Mouse (Mus musculus) embryonic facial prominence, embryonic 11.5 days (tissue): ENCODE results near the gene Sf3b1. TPM values are rescaled to one million over a fixed set of nuclear protein-coding genes. Genes with fewer than 3 reads are reported as not detected.
"Not testable (repeated sequence)": the region's sequence is repeated elsewhere in the genome, so short reads cannot be mapped to it uniquely, and the experiment has no call there.

ENCODE experiments used
- ATAC-seq: fragments of 200-750 bp; cut with Nextera tagmentation; replicated peaks from 2 replicates; pipeline ENCODE4 v1.8.0; 2017; ENCODE audit warnings: low read depth; ENCODE audit not compliant: insufficient number of reproducible peaks, low FRiP score, low TSS enrichment
- DNase-seq: peaks from one replicate; pipeline ENCODE4 v3.0.0-alpha.2; 2015; ENCODE audit warnings: low spot score
- H3K27ac ChIP-seq: fragments of 300-500 bp; sonication (generic); replicated peaks from 2 replicates; pipeline ENCODE4 v1.5.1; 2014; ENCODE audit warnings: mild to moderate bottlenecking, low read depth, low read length, control low read depth
- H3K27me3 ChIP-seq: fragments of 300-500 bp; sonication (generic); 2 replicates; pipeline ENCODE4 v1.6.1; 2014; ENCODE audit warnings: mild to moderate bottlenecking, low read length, moderate library complexity, mixed read lengths; ENCODE audit not compliant: control insufficient read depth, insufficient read depth
- H3K36me3 ChIP-seq: fragments of 300-500 bp; sonication (generic); replicated peaks from 2 replicates; pipeline ENCODE4 v1.6.1; 2014; ENCODE audit warnings: low read depth, mild to moderate bottlenecking, low read length, moderate library complexity, mixed read lengths; ENCODE audit not compliant: control insufficient read depth, insufficient read depth
- H3K4me1 ChIP-seq: fragments of 300-500 bp; sonication (generic); 2 replicates; pipeline ENCODE4 v1.6.1; 2014; ENCODE audit warnings: low read length, mixed read lengths; ENCODE audit not compliant: control insufficient read depth, insufficient read depth
- H3K4me2 ChIP-seq: fragments of 300-500 bp; sonication (generic); 2 replicates; pipeline ENCODE4 v1.6.1; 2014; ENCODE audit warnings: low read depth, mild to moderate bottlenecking, control low read depth, low read length, moderate library complexity
- H3K4me3 ChIP-seq: fragments of 300-500 bp; sonication (generic); 2 replicates; pipeline ENCODE4 v1.5.1; 2014; ENCODE audit warnings: low read depth, low read length, control low read depth
- H3K9ac ChIP-seq: fragments of 300-500 bp; sonication (generic); replicated peaks from 2 replicates; pipeline ENCODE4 v1.6.1; 2014; ENCODE audit warnings: mild to moderate bottlenecking, control low read depth, low read length
- H3K9me3 ChIP-seq: fragments of 300-500 bp; sonication (generic); replicated peaks from 2 replicates; pipeline ENCODE4 v1.6.1; 2016; ENCODE audit warnings: mild to moderate bottlenecking, low read length, inconsistent platforms, mixed read lengths; ENCODE audit not compliant: control insufficient read depth
- WGBS: fragments of 180-500 bp; shearing (Covaris S2); extraction: QIAGEN DNeasy Blood & Tissue Kit; methylation state at CpG from one replicate; pipeline ENCODE4 v1.1.7; 2014; 5-methylcytosine and 5-hydroxymethylcytosine counted together
- polyA plus RNA-seq: library from polyadenylated mRNA; unstranded; fragments of >200 nt; fragmentation: Nextera tagmentation; extraction: Ambion mirVana; gene quantifications from 2 replicates; pipeline ENCODE4 v1.2.1, GENCODE M21; 2014

Gene Sf3b1
- 366 and 398 TPM in 2 replicates for polyA plus RNA-seq

GRCm38 (mm10) chr1:55027253-55027801 is at the start of gene Sf3b1:
Gene Sf3b1 (minus strand): TSS chr1:55027481.
- WGBS: 1% methylated on average over 46 of the region's 46 CpGs
- peak; percentile 98 for ATAC-seq
- H3K9me3 ChIP-seq: no peaks in the 10 kb centered on the region
- peak within 1 kb of the TSS; percentile 100 for H3K9ac ChIP-seq
- no peaks in the 10 kb centered on the region for H3K27me3 ChIP-seq
- peak within 1 kb of the TSS; percentile 96 for H3K4me3 ChIP-seq
- peak; percentile 98 for DNase-seq
- peak within 1 kb of the TSS; percentile 74 for H3K4me2 ChIP-seq
- H3K36me3 ChIP-seq: no peaks in the 10 kb centered on the region; the same call in 1 of the 2 replicates
- H3K27ac ChIP-seq: peak within 1 kb of the TSS; percentile 78
- H3K4me1 ChIP-seq: no peaks in the 10 kb centered on the region

DNA sequence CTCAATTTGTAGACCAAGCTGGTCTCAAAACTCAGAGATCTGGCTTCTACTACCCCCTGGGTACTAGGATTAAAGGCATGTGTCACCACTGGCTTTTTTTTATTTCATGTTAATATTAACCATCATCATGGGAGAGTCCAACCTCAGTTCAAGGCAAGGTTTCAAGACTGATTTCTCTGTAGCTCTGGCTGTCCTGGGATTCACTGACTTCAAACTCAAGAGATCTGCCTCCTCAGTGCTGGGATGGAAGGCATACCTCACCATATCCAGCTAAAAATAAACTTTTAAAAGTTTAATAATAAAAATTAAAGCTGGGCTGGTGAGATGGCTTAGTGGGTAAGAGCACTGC is 49.1 kb upstream of the Sf3b1 start:
- Histone ChIP-seq H3K4me1 (no peaks in the 10 kb centered on the region), H3K9ac (no peak overlapping the region), H3K27ac (no peak overlapping the region), H3K4me2 (no peak overlapping the region), H3K9me3 (no peaks in the 10 kb centered on the region), H3K4me3 (no peak overlapping the region), H3K36me3 (peaks cover 14% of the 10 kb centered on the region), H3K27me3 (no peaks in the 10 kb centered on the region)
- DNase-seq (no peak), ATAC-seq (no peak)

- Histone ChIP-seq H3K9me3 (no peaks in the 10 kb centered on the region), H3K27ac (no peak overlapping the region), H3K27me3 (no peaks in the 10 kb centered on the region), H3K36me3 (peaks cover 14% of the 10 kb centered on the region), H3K4me3 (no peak overlapping the region), H3K9ac (no peak overlapping the region), H3K4me2 (no peak overlapping the region), H3K4me1 (no peaks in the 10 kb centered on the region)
- ATAC-seq (no peak), DNase-seq (no peak)
- 69% methylated on average over 5 of the region's 5 CpGs for WGBS
These were observed 48.5 kb upstream of the Sf3b1 start for GRCm38 (mm10) chr1:55075652-55076394.

DNA sequence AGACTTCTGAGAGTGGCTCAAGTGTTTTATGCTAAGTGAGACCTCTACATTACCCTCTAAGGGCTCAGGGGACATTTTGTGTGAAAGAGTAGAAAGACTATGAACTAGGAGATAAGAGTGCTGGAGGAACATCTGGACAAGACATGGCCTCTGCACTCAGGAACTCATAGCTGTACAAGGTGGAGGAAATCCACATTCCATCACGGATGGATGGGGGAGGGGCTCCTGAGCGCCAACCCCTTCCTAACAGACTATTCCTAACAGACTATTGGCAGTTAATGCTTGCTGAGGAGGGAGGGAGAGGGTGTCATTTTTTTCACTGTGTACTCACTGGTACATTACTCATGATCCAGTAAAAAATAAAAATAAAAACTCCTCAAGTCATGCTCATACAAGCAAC is 47.5 kb upstream of the Sf3b1 start:
- H3K36me3 ChIP-seq: peaks cover 10% of the 10 kb centered on the region
- no peak for DNase-seq
- H3K4me3 ChIP-seq: no peak overlapping the region
- 39% methylated on average over 2 of the region's 2 CpGs for WGBS
- no peak overlapping the region for H3K9ac ChIP-seq
- no peaks in the 10 kb centered on the region for H3K9me3 ChIP-seq
- no peak for ATAC-seq
- H3K4me1 ChIP-seq: no peaks in the 10 kb centered on the region
- H3K4me2 ChIP-seq: no peak overlapping the region
- no peak overlapping the region for H3K27ac ChIP-seq
- no peaks in the 10 kb centered on the region for H3K27me3 ChIP-seq

DNA sequence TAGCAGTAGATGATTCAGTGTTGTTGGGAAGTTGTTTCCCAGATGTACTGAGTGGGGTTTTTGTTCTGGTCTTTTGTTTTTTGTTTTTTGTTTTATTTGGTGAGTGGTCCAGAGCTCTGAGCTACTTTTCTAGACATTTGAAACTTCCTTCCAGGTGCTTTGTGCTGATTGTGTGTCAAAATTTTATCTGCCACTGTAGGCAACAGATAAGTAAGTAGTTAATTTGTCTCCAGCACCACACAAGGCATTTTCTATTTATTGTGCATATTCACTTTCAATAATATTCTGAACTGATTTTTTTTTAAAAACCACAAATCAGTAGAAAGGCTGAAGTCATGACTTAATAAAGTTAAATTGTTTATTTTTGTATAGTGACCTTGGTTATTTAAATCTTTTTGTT is 45.0 kb upstream of the Sf3b1 start:
- H3K27me3 ChIP-seq, H3K9me3 ChIP-seq, ATAC-seq, H3K4me1 ChIP-seq, H3K4me3 ChIP-seq, H3K36me3 ChIP-seq, DNase-seq, H3K27ac ChIP-seq, H3K9ac ChIP-seq, H3K4me2 ChIP-seq: not testable (repeated sequence)

- no peaks in the 10 kb centered on the region for H3K9me3 ChIP-seq
- no peaks in the 10 kb centered on the region for H3K36me3 ChIP-seq
- H3K4me2 ChIP-seq: no peak overlapping the region
- no peak overlapping the region for H3K4me3 ChIP-seq
- no peak overlapping the region for H3K27ac ChIP-seq
- no peak for DNase-seq
- H3K27me3 ChIP-seq: no peaks in the 10 kb centered on the region
- H3K4me1 ChIP-seq: no peaks in the 10 kb centered on the region
- 91% methylated on average over 4 of the region's 4 CpGs for WGBS
- no peak overlapping the region for H3K9ac ChIP-seq
- ATAC-seq: no peak
These were observed 34.5 kb upstream of the Sf3b1 start for GRCm38 (mm10) chr1:55061772-55062171.

- H3K36me3 ChIP-seq: no peaks in the 10 kb centered on the region
- no peak overlapping the region for H3K4me2 ChIP-seq
- DNase-seq (no peak), ATAC-seq (no peak)
- H3K27ac ChIP-seq: no peak overlapping the region
- 91% methylated on average over 5 of the region's 5 CpGs for WGBS
- no peaks in the 10 kb centered on the region for H3K9me3 ChIP-seq
- H3K9ac ChIP-seq: no peak overlapping the region
- H3K4me3 ChIP-seq: no peak overlapping the region
- H3K4me1 ChIP-seq: no peaks in the 10 kb centered on the region
- no peaks in the 10 kb centered on the region for H3K27me3 ChIP-seq
These were observed 33.8 kb upstream of the Sf3b1 start for GRCm38 (mm10) chr1:55061099-55061498.

DNA sequence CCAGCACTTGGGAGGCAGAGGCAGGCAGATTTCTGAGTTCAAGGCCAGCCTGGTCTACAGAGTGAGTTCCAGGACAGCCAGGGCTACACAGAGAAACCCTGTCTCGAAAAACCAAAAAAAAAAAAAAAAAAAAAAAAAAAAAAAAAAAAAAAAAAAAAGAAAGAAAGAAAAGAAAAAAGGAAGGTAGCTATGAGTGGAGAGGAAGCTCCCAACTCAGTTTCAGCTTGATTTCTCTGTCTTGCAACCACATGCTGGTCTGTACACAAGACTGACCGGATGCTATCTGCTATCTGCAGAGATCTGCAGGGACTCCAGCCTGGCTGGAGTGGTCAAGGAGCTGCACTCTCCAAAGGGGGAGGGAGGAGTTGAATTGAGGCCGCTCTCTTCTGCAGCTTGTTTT is 31.1 kb upstream of the Sf3b1 start:
- WGBS: 92% methylated on average over 2 of the region's 3 CpGs
- H3K4me3 ChIP-seq: not testable (repeated sequence)

More for the DNA sequence above, 31.1 kb upstream of the Sf3b1 start:
- H3K9me3 ChIP-seq, H3K9ac ChIP-seq, H3K4me1 ChIP-seq, H3K4me2 ChIP-seq, H3K36me3 ChIP-seq, DNase-seq, ATAC-seq, H3K27ac ChIP-seq, H3K27me3 ChIP-seq: not testable (repeated sequence)
